Mouse (Mus musculus): ENCODE results near the gene Vmn1r174.
"Not testable (repeated sequence)": the region's sequence is repeated elsewhere in the genome, so short reads cannot be mapped to it uniquely, and the experiment has no call there.

Gene Vmn1r174

GRCm38 (mm10) chr7:23751970-23752369 lies at the start of gene Vmn1r174:
Gene Vmn1r174 (plus strand): TSS chr7:23752270.
- not testable (repeated sequence) for DNase-seq (ENCODE audit: low spot score in 2 of 2)

GRCm38 (mm10) chr7:23784526-23784925 lies 32.5 kb downstream of the Vmn1r174 start:
- no peak for DNase-seq (ENCODE audit: low spot score in 2 of 2)

GRCm38 (mm10) chr7:23810543-23810942 lies 58.5 kb downstream of the Vmn1r174 start, which contains the start of gene Vmn1r175:
Gene Vmn1r175 (minus strand): TSS chr7:23810643.
- not testable (repeated sequence) for DNase-seq (ENCODE audit: low spot score in 2 of 2)

Measured in natural killer cell, adult 2 months (primary cell).